Comparison of ENCODE assay signal across 9 mouse cellular contexts in the genomic region with DNA sequence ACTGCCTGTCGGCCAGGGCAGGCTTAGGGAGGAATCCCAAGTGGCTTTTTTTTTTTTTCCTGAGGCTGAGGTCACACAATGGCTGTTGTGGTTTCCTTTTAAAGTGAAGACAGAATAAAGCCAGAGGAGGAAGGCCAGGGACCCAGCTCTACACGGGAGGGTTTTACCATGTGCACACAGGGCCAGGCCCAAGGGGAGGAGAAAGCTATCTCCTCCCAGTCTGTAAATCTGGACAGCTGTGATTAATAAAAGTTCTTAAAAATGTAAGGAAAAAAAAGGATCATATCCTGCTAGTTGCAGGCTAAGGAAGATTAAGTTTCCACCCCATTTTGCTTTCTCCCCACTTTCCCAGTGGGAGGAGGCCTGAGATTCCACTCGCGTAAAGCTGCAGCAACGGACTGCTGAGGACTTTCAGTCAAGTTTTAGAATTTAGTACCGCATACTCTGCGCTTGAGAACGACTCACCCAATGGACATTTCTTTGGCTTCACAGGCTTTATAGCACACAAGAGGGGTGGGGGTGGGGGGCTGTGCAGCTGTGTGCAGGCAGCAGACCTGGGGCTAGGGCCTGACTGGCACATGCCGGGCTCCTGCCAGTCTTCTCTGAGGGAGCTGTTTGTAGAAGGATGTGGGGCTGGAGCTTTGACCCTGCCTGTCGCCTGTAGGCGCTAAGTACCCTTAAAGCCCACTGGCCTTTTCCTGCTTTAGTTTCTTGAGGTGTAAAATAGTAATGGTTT.
DNase-seq lines count a peak whose midpoint lies in the region; ATAC-seq and TF ChIP-seq lines count a peak whose summit lies in the region.
"Had no signal": no experiment of that assay in that cellular context is flagged by ENCODE, and none has a peak within 500 bp of the region (broad histone marks: within the 10 kb centered on the region; RNA-seq: fewer than 3 reads in every experiment).

No protein-coding gene starts in this region.

- intact Hi-C loops in gastrocnemius, adult 2 months (cut with DNase I) = no loop called here

- H3K4me2 ChIP-seq in neural tube, embryonic 11.5 days (ENCODE audit: low read depth) = peak overlapping the region; percentile 14; the same call in 1 of the 2 replicates
- peak overlapping the region; percentile 11; the same call in 1 of the 2 replicates for H3K4me2 ChIP-seq in stomach, embryonic 15.5 days

- ATAC-seq in neural tube, embryonic 11.5 days (ENCODE audit: insufficient read depth, low FRiP score, low TSS enrichment) = no peak
- ATAC-seq in stomach, embryonic 15.5 days (ENCODE audit: insufficient read depth, low FRiP score, low read depth) = no peak
- no peak for ATAC-seq in erythroid progenitor cell, adult 5-6 weeks (replicated peaks; ENCODE audit: low FRiP score, poor library complexity, severe bottlenecking)
- no peak for ATAC-seq in activated CD4-positive, CD25-positive, alpha-beta regulatory T cell, adult 4 months

- H3K4me3 ChIP-seq in gastrocnemius, adult 2 months = no peak overlapping the region
- no peak overlapping the region for H3K4me3 ChIP-seq in neural tube, embryonic 11.5 days (ENCODE audit: low read depth, low read length)
- H3K4me3 ChIP-seq in limb, embryonic 10.5 days = peak overlapping the region; percentile 28; the same call in 1 of the 2 replicates
- H3K4me3 ChIP-seq in stomach, embryonic 15.5 days (replicated peaks) = no peak overlapping the region
- H3K4me3 ChIP-seq: erythroblast, embryonic 14.5 days had no signal

- H3K27me3 ChIP-seq in neural tube, embryonic 11.5 days (ENCODE audit: control insufficient read depth, insufficient read depth, low read length) = no peaks in the 10 kb centered on the region
- no peaks in the 10 kb centered on the region for H3K27me3 ChIP-seq in limb, embryonic 10.5 days (ENCODE audit: low read depth, poor library complexity, severe bottlenecking)
- no peaks in the 10 kb centered on the region for H3K27me3 ChIP-seq in stomach, embryonic 15.5 days (replicated peaks)

- H3K27ac ChIP-seq in gastrocnemius, adult 2 months = peak overlapping the region; percentile 20; the same call in 1 of the 2 replicates
- H3K27ac ChIP-seq in neural tube, embryonic 11.5 days (ENCODE audit: low read depth, low read length) = peak overlapping the region; percentile 67
- peak overlapping the region; percentile 93 for H3K27ac ChIP-seq in limb, embryonic 10.5 days
- peak overlapping the region; percentile 95 for H3K27ac ChIP-seq in stomach, embryonic 15.5 days

- no peak for TF ChIP-seq CTCF in gastrocnemius, adult 2 months (IDR thresholded peaks at IDR 0.05)

- H3K9me3 ChIP-seq in neural tube, embryonic 11.5 days (ENCODE audit: control insufficient read depth, low read length) = no peaks in the 10 kb centered on the region
- H3K9me3 ChIP-seq in limb, embryonic 10.5 days (replicated peaks) = no peaks in the 10 kb centered on the region
- H3K9me3 ChIP-seq in stomach, embryonic 15.5 days = no peaks in the 10 kb centered on the region

- no peak overlapping the region for H3K9ac ChIP-seq in neural tube, embryonic 11.5 days (ENCODE audit: low read length)
- H3K9ac ChIP-seq in stomach, embryonic 15.5 days = no peak overlapping the region

- peaks cover 52% of the 10 kb centered on the region for H3K4me1 ChIP-seq in neural tube, embryonic 11.5 days (ENCODE audit: control insufficient read depth, insufficient read depth, low read length)
- H3K4me1 ChIP-seq in limb, embryonic 10.5 days = peaks cover 95% of the 10 kb centered on the region
- H3K4me1 ChIP-seq in stomach, embryonic 15.5 days = peaks cover 50% of the 10 kb centered on the region

- WGBS in neural tube, embryonic 11.5 days = 34% methylated on average over 11 of the region's 11 CpGs
- WGBS in limb, embryonic 10.5 days = 22% methylated on average over 11 of the region's 11 CpGs
- 18% methylated on average over 11 of the region's 11 CpGs for WGBS in stomach, embryonic 15.5 days

- peaks cover 6% of the 10 kb centered on the region; the same call in 1 of the 2 replicates for H3K36me3 ChIP-seq in neural tube, embryonic 11.5 days (ENCODE audit: control insufficient read depth, insufficient read depth, low read length)
- H3K36me3 ChIP-seq in limb, embryonic 10.5 days = peaks cover 26% of the 10 kb centered on the region
- 0 out of 2 replicates have a peak, but pooled peaks cover 7% of the 10 kb centered on the region for H3K36me3 ChIP-seq in stomach, embryonic 15.5 days

- no peak for DNase-seq in gastrocnemius, adult 2 months
- no peak for DNase-seq in gastrocnemius, postnatal 25 days
- no peak for DNase-seq in neural tube, embryonic 11.5 days (ENCODE audit: low spot score)
- no peak for DNase-seq in neural tube, embryonic 10.5 days (ENCODE audit: extremely low spot score, low spot score)
- DNase-seq in limb, embryonic 10.5 days (ENCODE audit: low spot score) = peak; percentile 64

Comparison
In these comparisons a context has a peak if more than half of its experiments do, and no peak if none do; other contexts are left out.
1. H3K27ac ChIP-seq: peak in every context shown above with its lines; median percentile 95 in stomach, embryonic 15.5 days; 93 in limb, embryonic 10.5 days; 67 in neural tube, embryonic 11.5 days; 20 in gastrocnemius, adult 2 months.